In the genomic region with DNA sequence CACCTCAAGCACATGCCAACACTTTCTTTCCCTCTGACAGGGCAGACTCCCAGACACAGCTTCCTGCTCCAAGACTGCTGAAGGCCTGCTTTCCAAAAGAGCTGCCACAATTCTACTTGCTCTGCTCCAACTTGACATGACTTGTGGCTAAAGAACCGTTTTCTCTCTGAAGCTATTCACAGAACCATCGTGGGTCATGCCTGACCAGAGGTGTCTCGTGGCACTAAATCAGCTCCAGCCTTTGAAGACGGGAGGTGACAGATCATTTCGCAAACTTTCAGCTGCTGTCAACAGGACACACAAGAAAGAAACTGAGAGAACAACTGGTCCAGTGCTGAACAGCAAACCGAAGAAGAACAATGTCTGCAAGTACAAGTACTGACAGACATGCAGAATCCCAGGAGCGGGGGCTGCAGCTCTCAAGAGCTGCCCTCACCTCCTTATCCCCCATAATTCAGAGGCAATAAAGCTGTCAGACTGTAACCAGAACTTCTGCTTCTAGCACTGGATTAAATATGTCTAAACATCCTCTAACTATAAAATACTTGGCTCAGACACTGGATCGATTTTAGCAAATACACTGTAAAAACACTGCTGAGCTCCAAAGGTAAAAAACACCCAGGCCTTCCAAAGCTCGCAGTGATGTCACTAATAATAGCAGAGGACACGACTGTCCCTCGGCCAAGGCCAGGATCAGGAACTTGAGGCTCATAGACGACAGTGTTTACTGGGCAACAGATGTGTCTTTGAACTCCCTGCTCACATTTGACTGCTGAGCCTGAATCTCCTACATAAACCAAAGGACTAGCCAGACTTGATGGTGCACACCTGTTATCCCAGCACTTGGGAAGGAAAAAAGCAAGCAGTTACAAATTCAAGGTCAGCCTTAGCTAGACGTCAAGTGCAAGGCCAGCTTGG, we compare ENCODE assay signal across 12 mouse cellular contexts. TPM values are rescaled to one million over a fixed set of nuclear protein-coding genes. Genes with fewer than 3 reads are reported as not detected.
DNase-seq lines count a peak whose midpoint lies in the region; ATAC-seq and TF ChIP-seq lines count a peak whose summit lies in the region.
"Had no signal": no experiment of that assay in that cellular context is flagged by ENCODE, and none has a peak within 500 bp of the region (broad histone marks: within the 10 kb centered on the region; RNA-seq: fewer than 3 reads in every experiment).

No protein-coding gene starts in this region.

- 0 out of 2 replicates have a peak, but pooled peaks cover 5% of the 10 kb centered on the region for H3K4me1 ChIP-seq in heart, embryonic 10.5 days
- peaks cover 29% of the 10 kb centered on the region for H3K4me1 ChIP-seq in kidney, embryonic 16.5 days (ENCODE audit: insufficient read depth, low read length)
- H3K4me1 ChIP-seq in limb, embryonic 14.5 days (ENCODE audit: control insufficient read depth, insufficient read depth, low read length) = peaks cover 11% of the 10 kb centered on the region; the same call in 1 of the 2 replicates

- TF ChIP-seq POLR2A in limb, embryonic 14.5 days (IDR thresholded peaks at IDR 0.05; ENCODE audit: borderline replicate concordance, extremely low read depth, insufficient read depth, insufficient read length) = no peak

- ATAC-seq in kidney, embryonic 16.5 days (ENCODE audit: low FRiP score, low TSS enrichment) = peak; percentile 80
- ATAC-seq in limb, embryonic 14.5 days (ENCODE audit: low FRiP score, low read depth) = no peak
- ATAC-seq: hindbrain, embryonic 16.5 days had no signal

- H3K9ac ChIP-seq in kidney, embryonic 16.5 days (replicated peaks; ENCODE audit: low read length) = no peak overlapping the region; the same call in 1 of the 2 replicates
- no peak overlapping the region for H3K9ac ChIP-seq in limb, embryonic 14.5 days (ENCODE audit: low read depth, low read length, severe bottlenecking)

- DNase-seq in heart, embryonic 10.5 days (ENCODE audit: low spot score) = no peak
- DNase-seq in heart, adult 11 months = no peak
- DNase-seq in kidney, postnatal 36 days = no peak
- DNase-seq in adrenal gland, postnatal 14 days = peak; percentile 34
- DNase-seq in limb, embryonic 14.5 days (ENCODE audit: low spot score) = no peak
- DNase-seq in thymus, adult 18-20 months = no peak
- DNase-seq in right cerebral cortex, postnatal 14 days = no peak

- peak overlapping the region; percentile 47; the same call in 1 of the 2 replicates for H3K27ac ChIP-seq in heart, embryonic 10.5 days
- H3K27ac ChIP-seq in kidney, embryonic 16.5 days (ENCODE audit: low read length) = peak overlapping the region; percentile 88
- H3K27ac ChIP-seq in limb, embryonic 14.5 days (replicated peaks; ENCODE audit: low read depth, low read length) = 0 out of 2 replicates have a peak overlapping the region, but pooled peaks have one; percentile 33

- no peaks in the 10 kb centered on the region for H3K9me3 ChIP-seq in heart, embryonic 10.5 days
- H3K9me3 ChIP-seq in kidney, embryonic 16.5 days (ENCODE audit: low read length) = no peaks in the 10 kb centered on the region
- no peaks in the 10 kb centered on the region for H3K9me3 ChIP-seq in limb, embryonic 14.5 days (ENCODE audit: control insufficient read depth, low read length)

- H3K4me3 ChIP-seq in heart, embryonic 10.5 days = no peak overlapping the region
- H3K4me3 ChIP-seq in kidney, embryonic 16.5 days (ENCODE audit: low read length) = no peak overlapping the region
- H3K4me3 ChIP-seq in limb, embryonic 14.5 days (replicated peaks; ENCODE audit: low read length) = no peak overlapping the region

- no peaks in the 10 kb centered on the region for H3K27me3 ChIP-seq in heart, embryonic 10.5 days (ENCODE audit: insufficient read depth, poor library complexity, severe bottlenecking)
- H3K27me3 ChIP-seq in kidney, embryonic 16.5 days (ENCODE audit: insufficient read depth, low read length) = no peaks in the 10 kb centered on the region
- no peaks in the 10 kb centered on the region for H3K27me3 ChIP-seq in limb, embryonic 14.5 days (ENCODE audit: control insufficient read depth, insufficient read depth, low read length)

- H3K4me2 ChIP-seq in kidney, embryonic 16.5 days (replicated peaks; ENCODE audit: low read depth, low read length) = peak overlapping the region; percentile 18; the same call in 1 of the 2 replicates
- no peak overlapping the region for H3K4me2 ChIP-seq in limb, embryonic 14.5 days (replicated peaks; ENCODE audit: low read depth, low read length, severe bottlenecking)

- WGBS in heart, embryonic 10.5 days = 83% methylated on average over 13 of the region's 13 CpGs
- whole genome bisulfite sequencing in kidney, embryonic 16.5 days = 20% methylated on average over 13 of the region's 13 CpGs
- 50% methylated on average over 13 of the region's 13 CpGs for WGBS in limb, embryonic 14.5 days

- peaks cover 90% of the 10 kb centered on the region for H3K36me3 ChIP-seq in heart, embryonic 10.5 days
- peaks cover 39% of the 10 kb centered on the region for H3K36me3 ChIP-seq in kidney, embryonic 16.5 days (ENCODE audit: insufficient read depth, low read length)
- H3K36me3 ChIP-seq in limb, embryonic 14.5 days (ENCODE audit: control insufficient read depth, insufficient read depth, low read length) = peaks cover 81% of the 10 kb centered on the region

RNA-seq across cellular contexts. Expression of a gene that starts 14.6 kb away (rescaled TPM):
- polyA plus RNA-seq in heart, embryonic 10.5 days (2016; fragmentation: Nextera tagmentation; extraction: Ambion mirVana) = 43.0 and 49.6 TPM in 2 replicates
- 34.1 and 34.4 TPM in 2 replicates for polyA plus RNA-seq in kidney, embryonic 16.5 days (2015; fragmentation: Nextera tagmentation; extraction: Ambion mirVana)
- total RNA-seq in adrenal gland, postnatal 14 days (2021) = 73.8 and 82.5 TPM in 2 replicates
- 51.5 and 59.2 TPM in 2 replicates for polyA plus RNA-seq in limb, embryonic 14.5 days (2012; rRNA removed)
- 38.8 and 41.8 TPM in 2 replicates for polyA plus RNA-seq in limb, embryonic 14.5 days (2014; fragmentation: Nextera tagmentation; extraction: Ambion mirVana)

RNA-seq across cellular contexts. Expression of a gene that starts 19.5 kb away (rescaled TPM):
- polyA plus RNA-seq in heart, embryonic 10.5 days (2016; fragmentation: Nextera tagmentation; extraction: Ambion mirVana) = not detected in 2 replicates
- polyA plus RNA-seq in kidney, embryonic 16.5 days (2015; fragmentation: Nextera tagmentation; extraction: Ambion mirVana) = not detected in 2 replicates
- total RNA-seq in adrenal gland, postnatal 14 days (2021) = 2.3 and 4.7 TPM in 2 replicates
- 0.20 and 0.23 TPM in 2 replicates for polyA plus RNA-seq in limb, embryonic 14.5 days (2012; rRNA removed)
- not detected in 2 replicates for polyA plus RNA-seq in limb, embryonic 14.5 days (2014; fragmentation: Nextera tagmentation; extraction: Ambion mirVana)
- total RNA-seq: monocyte, adult 5-6 weeks had no signal
- polyA plus RNA-seq: hindbrain, embryonic 16.5 days; lung, embryonic 16.5 days had no signal

RNA-seq across cellular contexts. Expression of a gene that starts 30.4 kb away (rescaled TPM):
- polyA plus RNA-seq in heart, embryonic 10.5 days (2016; fragmentation: Nextera tagmentation; extraction: Ambion mirVana) = 0.44 TPM in 1 of 2 replicates, not detected in the other
- polyA plus RNA-seq in kidney, embryonic 16.5 days (2015; fragmentation: Nextera tagmentation; extraction: Ambion mirVana) = 0.39 and 0.45 TPM in 2 replicates
- total RNA-seq in adrenal gland, postnatal 14 days (2021) = 0.33 TPM in 1 of 2 replicates, not detected in the other
- 0.31 and 0.70 TPM in 2 replicates for polyA plus RNA-seq in limb, embryonic 14.5 days (2012; rRNA removed)
- polyA plus RNA-seq in limb, embryonic 14.5 days (2014; fragmentation: Nextera tagmentation; extraction: Ambion mirVana) = not detected in 2 replicates
- total RNA-seq: monocyte, adult 5-6 weeks had no signal
- polyA plus RNA-seq: embryonic facial prominence, embryonic 14.5 days had no signal

RNA-seq across cellular contexts. Expression of a gene that starts 35.0 kb away (rescaled TPM):
- polyA plus RNA-seq in heart, embryonic 10.5 days (2016; fragmentation: Nextera tagmentation; extraction: Ambion mirVana) = 16.7 and 17.6 TPM in 2 replicates
- 15.4 and 15.9 TPM in 2 replicates for polyA plus RNA-seq in kidney, embryonic 16.5 days (2015; fragmentation: Nextera tagmentation; extraction: Ambion mirVana)
- 53.9 and 58.6 TPM in 2 replicates for total RNA-seq in adrenal gland, postnatal 14 days (2021)
- 12.3 and 14.7 TPM in 2 replicates for polyA plus RNA-seq in limb, embryonic 14.5 days (2012; rRNA removed)
- 12.8 and 14.3 TPM in 2 replicates for polyA plus RNA-seq in limb, embryonic 14.5 days (2014; fragmentation: Nextera tagmentation; extraction: Ambion mirVana)

RNA-seq across cellular contexts. Expression of a gene that starts 35.0 kb away (rescaled TPM):
- polyA plus RNA-seq in heart, embryonic 10.5 days (2016; fragmentation: Nextera tagmentation; extraction: Ambion mirVana) = 27.0 and 36.1 TPM in 2 replicates
- polyA plus RNA-seq in kidney, embryonic 16.5 days (2015; fragmentation: Nextera tagmentation; extraction: Ambion mirVana) = 40.6 and 43.9 TPM in 2 replicates
- 20.6 and 28.1 TPM in 2 replicates for total RNA-seq in adrenal gland, postnatal 14 days (2021)
- 42.1 and 43.0 TPM in 2 replicates for polyA plus RNA-seq in limb, embryonic 14.5 days (2012; rRNA removed)
- 29.2 TPM in 2 replicates for polyA plus RNA-seq in limb, embryonic 14.5 days (2014; fragmentation: Nextera tagmentation; extraction: Ambion mirVana)

Comparison
In these comparisons a context has a peak if more than half of its experiments do, and no peak if none do; other contexts are left out.
1. H3K27ac ChIP-seq: peak in every context shown above with its lines; median percentile 88 in kidney, embryonic 16.5 days; 47 in heart, embryonic 10.5 days; 33 in limb, embryonic 14.5 days.